Mouse (Mus musculus): Measurements from ENCODE around the gene Med9. TPM values are rescaled to one million over a fixed set of nuclear protein-coding genes. Genes with fewer than 3 reads are reported as not detected.
"Not testable (repeated sequence)": the region's sequence is repeated elsewhere in the genome, so short reads cannot be mapped to it uniquely, and the experiment has no call there.

Med9 gene
- polyA plus RNA-seq, 1 experiment from 2014 or later, result 33.9 TPM

GRCm38 (mm10) chr11:59920331-59920730 lies 27.7 kb upstream of the Med9 start:
- no peak overlapping the region for H3K9ac ChIP-seq
- H3K4me3 ChIP-seq, result no peak overlapping the region
- H3K4me2 ChIP-seq, result no peak overlapping the region
- no peaks in the 10 kb centered on the region for H3K36me3 ChIP-seq
- H3K27ac ChIP-seq, result no peak overlapping the region
- no peaks in the 10 kb centered on the region for H3K9me3 ChIP-seq
- no peak for ATAC-seq (ENCODE audit: low FRiP score)
- 82% methylated on average over 5 of the region's 5 CpGs for WGBS
- 0 out of 2 replicates have a peak, but pooled peaks cover 2% of the 10 kb centered on the region for H3K27me3 ChIP-seq
- H3K4me1 ChIP-seq (replicated peaks), result no peaks in the 10 kb centered on the region; the same call in 1 of the 2 replicates

GRCm38 (mm10) chr11:59921265-59921664 lies 26.7 kb upstream of the Med9 start:
- no peak for ATAC-seq (ENCODE audit: low FRiP score)
- 17% methylated on average over 7 of the region's 7 CpGs for WGBS

GRCm38 (mm10) chr11:59930031-59930430 lies 18.0 kb upstream of the Med9 start:
- no peaks in the 10 kb centered on the region for H3K36me3 ChIP-seq
- H3K4me1 ChIP-seq (replicated peaks), result 0 out of 2 replicates have a peak, but pooled peaks cover 7% of the 10 kb centered on the region
- 29% methylated on average over 4 of the region's 4 CpGs for WGBS
- H3K9me3 ChIP-seq, result no peaks in the 10 kb centered on the region
- H3K27me3 ChIP-seq, result 0 out of 2 replicates have a peak, but pooled peaks cover 6% of the 10 kb centered on the region
- H3K27ac ChIP-seq, result no peak overlapping the region
- no peak for ATAC-seq (ENCODE audit: low FRiP score)
- H3K4me3 ChIP-seq, result no peak overlapping the region
- no peak overlapping the region for H3K9ac ChIP-seq
- H3K4me2 ChIP-seq, result no peak overlapping the region

More at GRCm38 (mm10) chr11:59921265-59921664, 26.7 kb upstream of the Med9 start:
- Histone ChIP-seq H3K4me2 (no peak overlapping the region), H3K27me3 (0 out of 2 replicates have a peak, but pooled peaks cover 2% of the 10 kb centered on the region), H3K4me1 (replicated peaks) (no peaks in the 10 kb centered on the region; the same call in 1 of the 2 replicates), H3K27ac (no peak overlapping the region), H3K9ac (no peak overlapping the region), H3K9me3 (no peaks in the 10 kb centered on the region), H3K4me3 (no peak overlapping the region), H3K36me3 (no peaks in the 10 kb centered on the region)

GRCm38 (mm10) chr11:59932560-59933337 lies 15.3 kb upstream of the Med9 start:
- Histone ChIP-seq H3K4me1 (replicated peaks) (0 out of 2 replicates have a peak, but pooled peaks cover 7% of the 10 kb centered on the region), H3K9ac (no peak overlapping the region), H3K27ac (no peak overlapping the region), H3K27me3 (0 out of 2 replicates have a peak, but pooled peaks cover 6% of the 10 kb centered on the region), H3K4me2 (no peak overlapping the region), H3K36me3 (no peaks in the 10 kb centered on the region), H3K9me3 (no peaks in the 10 kb centered on the region), H3K4me3 (no peak overlapping the region)
- ATAC-seq (ENCODE audit: low FRiP score), result no peak
- 68% methylated on average over 9 of the region's 9 CpGs for WGBS

- ATAC-seq (ENCODE audit: low FRiP score), result no peak
- H3K9ac ChIP-seq, result 0 out of 2 replicates have a peak overlapping the region, but pooled peaks have one; percentile 21
- no peak overlapping the region for H3K4me2 ChIP-seq
- H3K27ac ChIP-seq, result no peak overlapping the region
- H3K4me3 ChIP-seq, result no peak overlapping the region
- H3K9me3 ChIP-seq, result no peaks in the 10 kb centered on the region
- H3K27me3 ChIP-seq, result 0 out of 2 replicates have a peak, but pooled peaks cover 6% of the 10 kb centered on the region
- H3K4me1 ChIP-seq (replicated peaks), result 0 out of 2 replicates have a peak, but pooled peaks cover 7% of the 10 kb centered on the region
- no peaks in the 10 kb centered on the region for H3K36me3 ChIP-seq
- WGBS, result 49% methylated on average over 12 of the region's 12 CpGs
These were observed 14.1 kb upstream of the Med9 start for GRCm38 (mm10) chr11:59933943-59934342.

GRCm38 (mm10) chr11:59937023-59937422 lies 11.0 kb upstream of the Med9 start:
- Histone ChIP-seq H3K36me3 (no peaks in the 10 kb centered on the region), H3K9ac (no peak overlapping the region), H3K4me2 (no peak overlapping the region), H3K4me1 (replicated peaks) (0 out of 2 replicates have a peak, but pooled peaks cover 6% of the 10 kb centered on the region), H3K27ac (no peak overlapping the region), H3K4me3 (no peak overlapping the region), H3K9me3 (no peaks in the 10 kb centered on the region), H3K27me3 (0 out of 2 replicates have a peak, but pooled peaks cover 1% of the 10 kb centered on the region)
- ATAC-seq (ENCODE audit: low FRiP score), result no peak
- 82% methylated on average over 3 of the region's 3 CpGs for WGBS

GRCm38 (mm10) chr11:59937615-59938014 lies 10.4 kb upstream of the Med9 start:
- 56% methylated on average over 2 of the region's 2 CpGs for WGBS
- no peak overlapping the region for H3K9ac ChIP-seq
- no peak for ATAC-seq (ENCODE audit: low FRiP score)
- no peak overlapping the region for H3K27ac ChIP-seq
- no peak overlapping the region for H3K4me2 ChIP-seq
- 0 out of 2 replicates have a peak, but pooled peaks cover 5% of the 10 kb centered on the region for H3K4me1 ChIP-seq (replicated peaks)
- H3K36me3 ChIP-seq, result no peaks in the 10 kb centered on the region
- no peak overlapping the region for H3K4me3 ChIP-seq
- no peaks in the 10 kb centered on the region for H3K9me3 ChIP-seq
- 0 out of 2 replicates have a peak, but pooled peaks cover 7% of the 10 kb centered on the region for H3K27me3 ChIP-seq

- H3K4me3 ChIP-seq, result no peak overlapping the region
- ATAC-seq (ENCODE audit: low FRiP score), result no peak
- no peak overlapping the region for H3K27ac ChIP-seq
- H3K27me3 ChIP-seq, result 0 out of 2 replicates have a peak, but pooled peaks cover 10% of the 10 kb centered on the region
- 81% methylated on average over 1 of the region's 1 CpGs for WGBS
- no peak overlapping the region for H3K9ac ChIP-seq
- no peaks in the 10 kb centered on the region for H3K9me3 ChIP-seq
- no peaks in the 10 kb centered on the region for H3K36me3 ChIP-seq
- no peak overlapping the region for H3K4me2 ChIP-seq
- no peaks in the 10 kb centered on the region for H3K4me1 ChIP-seq (replicated peaks)
These were observed 8.2 kb upstream of the Med9 start for GRCm38 (mm10) chr11:59939821-59940220.

GRCm38 (mm10) chr11:59940645-59941044 lies 7.4 kb upstream of the Med9 start:
- Histone ChIP-seq H3K36me3 (no peaks in the 10 kb centered on the region), H3K4me2 (no peak overlapping the region), H3K9me3 (no peaks in the 10 kb centered on the region), H3K27ac (no peak overlapping the region), H3K9ac (no peak overlapping the region), H3K27me3 (0 out of 2 replicates have a peak, but pooled peaks cover 10% of the 10 kb centered on the region), H3K4me3 (no peak overlapping the region), H3K4me1 (replicated peaks) (no peaks in the 10 kb centered on the region)
- ATAC-seq (ENCODE audit: low FRiP score), result no peak
- 71% methylated on average over 3 of the region's 3 CpGs for WGBS

GRCm38 (mm10) chr11:59941391-59941790 lies 6.6 kb upstream of the Med9 start:
- Histone ChIP-seq H3K27ac (no peak overlapping the region), H3K9me3 (no peaks in the 10 kb centered on the region), H3K36me3 (no peaks in the 10 kb centered on the region), H3K27me3 (0 out of 2 replicates have a peak, but pooled peaks cover 10% of the 10 kb centered on the region), H3K4me1 (replicated peaks) (no peaks in the 10 kb centered on the region), H3K4me2 (no peak overlapping the region), H3K4me3 (no peak overlapping the region), H3K9ac (no peak overlapping the region)
- ATAC-seq (ENCODE audit: low FRiP score), result no peak
- WGBS, result 31% methylated on average over 3 of the region's 3 CpGs

- H3K4me3 ChIP-seq; ATAC-seq (ENCODE audit: low FRiP score); H3K27me3 ChIP-seq; H3K9me3 ChIP-seq; H3K4me2 ChIP-seq; H3K36me3 ChIP-seq; H3K27ac ChIP-seq; H3K9ac ChIP-seq: not testable (repeated sequence)
- peaks cover 19% of the 10 kb centered on the region for H3K4me1 ChIP-seq (replicated peaks)
- 91% methylated on average over 9 of the region's 10 CpGs for WGBS
These were observed 3.2 kb upstream of the Med9 start for GRCm38 (mm10) chr11:59944855-59945254.

GRCm38 (mm10) chr11:59948401-59948767 lies 378 bp downstream of the Med9 start:
- H3K4me3 ChIP-seq, result peak overlapping the region; percentile 96
- H3K27me3 ChIP-seq, result no peaks in the 10 kb centered on the region
- H3K36me3 ChIP-seq, result no peaks in the 10 kb centered on the region
- H3K4me2 ChIP-seq, result peak overlapping the region; percentile 68
- H3K9me3 ChIP-seq, result no peaks in the 10 kb centered on the region
- WGBS, result 3% methylated on average over 16 of the region's 16 CpGs
- H3K27ac ChIP-seq, result peak overlapping the region; percentile 86
- H3K9ac ChIP-seq, result peak overlapping the region; percentile 97
- H3K4me1 ChIP-seq (replicated peaks), result peaks cover 22% of the 10 kb centered on the region
- ATAC-seq (ENCODE audit: low FRiP score), result peak; percentile 56

All from hindbrain, embryonic 13.5 days (tissue).